Mouse (Mus musculus) small intestine, adult 2 months (tissue): ENCODE results near the gene Aasdh.

Experiments used
- CTCF ChIP-seq: fragments of 200-500 bp; IDR thresholded peaks from 2 replicates; pipeline ENCODE4 v1.5.1; 2012; ENCODE audit warnings: low read depth, mild to moderate bottlenecking, control low read depth, inconsistent platforms, low read length, moderate library complexity, mixed read lengths; ENCODE audit not compliant: insufficient replicate concordance, insufficient read length; ENCODE audit errors: extremely low read depth
- POLR2A ChIP-seq: fragments of 200-500 bp; IDR thresholded peaks from 2 replicates; pipeline ENCODE4 v1.6.1; 2012; ENCODE audit warnings: low read depth, mild to moderate bottlenecking, control low read depth, inconsistent platforms, low read length, moderate library complexity

- no peak for TF ChIP-seq CTCF
- no peak for TF ChIP-seq POLR2A
Observed at GRCm38 (mm10) chr5:76953794-76954193, 48.5 kb upstream of the Aasdh start.
